Mouse (Mus musculus): Measurements from ENCODE around the gene Cmss1. TPM values are rescaled to one million over a fixed set of nuclear protein-coding genes. Genes with fewer than 3 reads are reported as not detected.

Gene Cmss1
- polyA plus RNA-seq, 1 experiment, result 6.5 TPM

DNA sequence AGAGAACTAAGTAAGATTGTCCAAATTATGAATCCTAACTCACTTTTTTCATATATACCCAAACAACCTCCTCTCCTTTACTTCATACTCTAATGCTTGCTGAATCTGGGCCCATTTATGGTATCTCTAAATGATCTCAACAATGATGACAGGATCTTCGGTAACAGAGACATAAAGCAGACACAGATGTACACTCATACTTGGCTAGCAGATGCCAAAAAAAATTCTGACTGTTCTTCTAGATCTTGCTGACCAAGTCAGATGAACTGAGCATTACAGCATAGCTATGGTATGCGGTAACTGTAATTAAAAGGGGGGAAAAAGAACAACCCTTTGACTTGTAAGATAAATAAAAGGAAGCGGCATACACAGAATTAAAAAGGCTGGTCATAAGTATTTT is 43.2 kb downstream of the Cmss1 start:
- Histone ChIP-seq H3K4me1 (ENCODE audit: control insufficient read depth, insufficient read depth, low read length) (peaks cover 8% of the 10 kb centered on the region; the same call in 1 of the 2 replicates), H3K27ac (ENCODE audit: insufficient read depth, low read depth, low read length) (no peak overlapping the region), H3K4me3 (ENCODE audit: insufficient read depth, low read length) (no peak overlapping the region)
- TF ChIP-seq CTCF (IDR thresholded peaks at IDR 0.05; ENCODE audit: low read depth, low read length), result no peak
- TF ChIP-seq POLR2A (IDR thresholded peaks at IDR 0.05; ENCODE audit: borderline replicate concordance, low read depth, low read length), result no peak

DNA sequence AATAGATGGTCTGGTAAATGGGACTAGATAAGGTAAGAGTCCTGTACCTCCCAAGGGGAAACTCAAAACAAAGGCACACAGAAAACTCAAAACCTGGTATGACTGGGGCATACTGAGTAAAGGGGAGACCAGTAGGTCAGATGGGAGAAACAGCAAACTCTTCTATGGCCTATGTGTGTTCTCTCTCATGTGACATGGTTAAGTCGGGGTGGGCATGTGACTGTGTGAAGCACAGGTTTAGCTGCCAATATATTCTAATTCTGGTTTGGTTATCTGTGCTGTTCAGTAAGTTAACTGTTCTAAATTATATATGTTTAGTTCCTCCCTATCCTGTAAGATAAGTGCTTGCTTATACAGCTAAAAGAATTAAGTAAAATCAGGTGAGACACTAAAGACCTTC is 46.5 kb downstream of the Cmss1 start:
- TF ChIP-seq POLR2A (IDR thresholded peaks at IDR 0.05; ENCODE audit: borderline replicate concordance, low read depth, low read length) (no peak), CTCF (IDR thresholded peaks at IDR 0.05; ENCODE audit: low read depth, low read length) (no peak)
- Histone ChIP-seq H3K4me3 (ENCODE audit: insufficient read depth, low read length) (no peak overlapping the region), H3K27ac (ENCODE audit: insufficient read depth, low read depth, low read length) (no peak overlapping the region), H3K4me1 (ENCODE audit: control insufficient read depth, insufficient read depth, low read length) (peaks cover 23% of the 10 kb centered on the region)

DNA sequence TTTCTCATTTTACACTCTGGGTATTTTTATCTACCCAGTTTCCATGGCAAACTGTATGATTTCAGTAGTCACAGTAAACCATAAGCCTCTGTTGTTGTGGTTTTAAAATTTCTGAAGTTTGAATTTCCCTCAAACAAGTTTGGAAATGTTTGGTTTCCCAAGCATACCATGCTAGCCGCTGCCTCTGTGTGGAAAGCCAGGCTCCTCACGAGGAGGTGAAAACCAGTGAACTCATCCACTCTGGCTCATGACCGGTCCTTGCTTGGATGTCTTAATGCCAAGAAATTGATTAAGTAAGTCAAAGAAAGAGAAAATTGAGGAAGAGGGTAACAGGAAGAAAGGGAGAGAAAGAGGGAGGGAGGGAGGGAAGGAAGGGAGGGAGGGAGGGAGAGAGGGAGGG is 48.4 kb downstream of the Cmss1 start:
- Histone ChIP-seq H3K4me3 (ENCODE audit: insufficient read depth, low read length) (no peak overlapping the region), H3K27ac (ENCODE audit: insufficient read depth, low read depth, low read length) (no peak overlapping the region), H3K4me1 (ENCODE audit: control insufficient read depth, insufficient read depth, low read length) (peaks cover 19% of the 10 kb centered on the region)
- TF ChIP-seq CTCF (IDR thresholded peaks at IDR 0.05; ENCODE audit: low read depth, low read length), result no peak
- no peak for TF ChIP-seq POLR2A (IDR thresholded peaks at IDR 0.05; ENCODE audit: borderline replicate concordance, low read depth, low read length)

DNA sequence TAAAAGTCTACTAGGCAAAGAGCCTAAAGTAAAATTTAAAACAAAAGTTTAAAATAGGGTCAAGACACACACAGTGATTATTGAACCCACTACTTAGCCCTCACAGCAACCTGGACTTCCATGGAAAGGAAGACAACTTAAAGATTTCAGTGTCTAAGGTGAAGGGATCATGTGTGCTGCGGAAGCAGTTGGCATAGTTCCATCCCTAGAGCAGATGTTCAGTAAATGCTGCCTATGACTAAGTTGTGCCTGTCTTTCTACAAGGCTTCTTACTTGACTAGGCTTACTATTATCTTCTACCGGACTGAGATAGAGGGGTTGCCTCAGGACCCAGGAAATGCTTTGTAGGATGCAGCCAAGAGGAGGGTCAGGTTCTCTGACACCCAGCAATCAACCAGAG is 50.4 kb downstream of the Cmss1 start:
- TF ChIP-seq POLR2A (IDR thresholded peaks at IDR 0.05; ENCODE audit: borderline replicate concordance, low read depth, low read length), result no peak
- no peak for TF ChIP-seq CTCF (IDR thresholded peaks at IDR 0.05; ENCODE audit: low read depth, low read length)
- H3K4me3 ChIP-seq (ENCODE audit: insufficient read depth, low read length), result no peak overlapping the region
- H3K27ac ChIP-seq (ENCODE audit: insufficient read depth, low read depth, low read length), result no peak overlapping the region
- H3K4me1 ChIP-seq (ENCODE audit: control insufficient read depth, insufficient read depth, low read length), result peaks cover 25% of the 10 kb centered on the region

DNA sequence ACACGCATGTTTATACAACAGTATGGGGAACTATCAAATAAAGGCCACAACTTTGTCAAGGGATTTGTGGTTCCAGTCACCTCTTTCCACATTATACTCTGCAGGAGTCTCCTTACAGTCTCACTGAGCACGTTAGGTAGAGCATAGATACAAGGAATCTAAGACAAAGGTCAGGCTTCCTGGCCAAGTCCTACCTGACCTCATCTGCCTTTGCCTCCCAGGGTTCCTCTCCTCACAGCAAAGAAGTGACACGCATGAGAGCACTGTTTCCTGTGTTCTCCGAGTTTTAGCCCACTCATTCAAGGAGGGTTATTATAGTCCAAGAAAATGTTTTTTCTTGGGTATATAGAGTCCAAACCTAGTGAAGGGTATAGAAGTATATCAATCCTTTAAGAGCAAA is 51.0 kb downstream of the Cmss1 start:
- Histone ChIP-seq H3K4me1 (ENCODE audit: control insufficient read depth, insufficient read depth, low read length) (peaks cover 25% of the 10 kb centered on the region), H3K4me3 (ENCODE audit: insufficient read depth, low read length) (no peak overlapping the region), H3K27ac (ENCODE audit: insufficient read depth, low read depth, low read length) (no peak overlapping the region)
- TF ChIP-seq CTCF (IDR thresholded peaks at IDR 0.05; ENCODE audit: low read depth, low read length), result no peak
- TF ChIP-seq POLR2A (IDR thresholded peaks at IDR 0.05; ENCODE audit: borderline replicate concordance, low read depth, low read length), result no peak

DNA sequence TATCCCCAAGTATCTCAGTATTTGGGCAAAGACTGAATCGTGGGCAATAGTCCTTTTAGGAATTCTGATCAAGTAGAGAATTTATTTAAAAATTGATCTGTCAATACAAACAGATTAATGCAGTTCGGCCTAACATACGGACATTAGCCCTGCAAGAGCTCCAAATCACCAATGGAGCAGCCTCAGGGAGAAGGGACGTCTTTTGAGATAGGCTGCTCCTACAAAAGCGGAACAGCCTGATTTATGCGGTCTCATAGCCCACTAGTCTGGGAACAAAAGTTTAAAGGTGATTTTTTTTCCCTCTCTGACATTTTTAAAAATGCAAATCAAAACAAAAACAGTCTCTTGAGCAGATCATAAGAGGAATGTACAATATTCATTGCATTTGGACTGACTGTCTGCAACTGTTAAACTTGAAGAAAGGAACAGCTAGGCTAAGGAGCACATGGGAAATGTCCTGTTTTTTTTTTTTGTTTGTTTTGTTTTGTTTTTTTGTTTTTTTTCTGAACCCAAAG is 51.7 kb downstream of the Cmss1 start:
- Histone ChIP-seq H3K4me1 (ENCODE audit: control insufficient read depth, insufficient read depth, low read length) (peaks cover 25% of the 10 kb centered on the region), H3K4me3 (ENCODE audit: insufficient read depth, low read length) (no peak overlapping the region), H3K27ac (ENCODE audit: insufficient read depth, low read depth, low read length) (no peak overlapping the region)
- TF ChIP-seq CTCF (IDR thresholded peaks at IDR 0.05; ENCODE audit: low read depth, low read length) (no peak), POLR2A (IDR thresholded peaks at IDR 0.05; ENCODE audit: borderline replicate concordance, low read depth, low read length) (no peak)

DNA sequence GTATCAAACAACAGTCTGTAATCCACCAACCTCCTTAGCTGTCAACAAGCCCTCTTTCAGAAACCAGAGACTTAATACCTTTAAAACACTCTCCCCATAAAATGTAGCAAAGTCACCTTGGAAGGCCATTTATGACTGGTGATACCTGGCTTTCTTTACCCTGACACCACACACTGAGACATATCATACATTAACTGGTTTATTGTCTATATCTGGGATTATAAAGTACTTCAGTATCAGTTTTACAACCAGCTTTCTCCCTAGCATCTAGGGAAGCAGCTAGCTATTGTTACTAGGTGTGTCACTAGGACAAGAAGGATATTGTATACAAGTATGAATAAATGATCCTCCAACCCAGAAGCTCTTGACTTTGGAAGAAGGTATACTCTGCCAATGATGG is 53.4 kb downstream of the Cmss1 start:
- H3K4me3 ChIP-seq (ENCODE audit: insufficient read depth, low read length), result no peak overlapping the region
- H3K4me1 ChIP-seq (ENCODE audit: control insufficient read depth, insufficient read depth, low read length), result peaks cover 22% of the 10 kb centered on the region
- no peak overlapping the region for H3K27ac ChIP-seq (ENCODE audit: insufficient read depth, low read depth, low read length)
- TF ChIP-seq CTCF (IDR thresholded peaks at IDR 0.05; ENCODE audit: low read depth, low read length) (no peak), POLR2A (IDR thresholded peaks at IDR 0.05; ENCODE audit: borderline replicate concordance, low read depth, low read length) (no peak)

DNA sequence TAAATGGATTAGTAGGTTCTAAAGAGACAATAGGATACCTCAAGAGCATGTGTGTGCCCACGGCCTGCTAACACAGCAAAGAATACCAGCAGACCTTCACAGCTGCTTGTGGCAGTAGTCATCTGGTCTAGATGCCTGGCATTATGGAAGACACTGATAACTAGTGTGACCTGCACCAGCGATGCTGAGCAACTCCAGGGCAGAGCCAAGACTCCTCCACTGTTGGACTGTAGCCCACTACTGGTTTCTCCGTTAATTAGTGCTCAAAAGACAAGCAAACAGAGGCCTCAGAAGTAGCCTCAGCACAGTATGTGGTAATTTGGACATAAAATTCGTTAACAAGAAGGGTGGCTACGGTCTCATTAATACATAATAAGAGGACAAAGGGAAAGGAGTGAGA is 54.0 kb downstream of the Cmss1 start:
- TF ChIP-seq POLR2A (IDR thresholded peaks at IDR 0.05; ENCODE audit: borderline replicate concordance, low read depth, low read length) (no peak), CTCF (IDR thresholded peaks at IDR 0.05; ENCODE audit: low read depth, low read length) (no peak)
- H3K4me3 ChIP-seq (ENCODE audit: insufficient read depth, low read length), result no peak overlapping the region
- H3K27ac ChIP-seq (ENCODE audit: insufficient read depth, low read depth, low read length), result no peak overlapping the region
- peaks cover 23% of the 10 kb centered on the region for H3K4me1 ChIP-seq (ENCODE audit: control insufficient read depth, insufficient read depth, low read length)

DNA sequence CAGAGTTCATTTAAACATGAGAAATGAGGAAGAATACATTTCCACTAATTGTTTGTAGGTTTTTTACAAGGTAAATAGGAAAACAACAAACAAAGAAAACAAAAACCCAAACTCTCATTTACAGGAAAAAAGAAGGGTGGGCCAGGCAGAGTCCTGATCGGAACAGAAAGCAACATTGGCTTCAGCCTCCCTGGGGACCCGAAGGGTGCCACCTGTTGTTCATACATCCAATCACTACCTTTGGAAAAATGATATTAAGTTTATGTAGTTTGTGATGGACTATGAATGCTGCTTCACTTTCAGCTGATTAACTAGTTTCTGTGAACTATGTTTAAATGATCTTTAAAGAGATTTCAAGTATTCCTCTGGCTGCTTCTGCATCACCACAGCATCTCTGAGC is 55.0 kb downstream of the Cmss1 start:
- peaks cover 27% of the 10 kb centered on the region for H3K4me1 ChIP-seq (ENCODE audit: control insufficient read depth, insufficient read depth, low read length)
- no peak overlapping the region for H3K4me3 ChIP-seq (ENCODE audit: insufficient read depth, low read length)
- no peak for TF ChIP-seq POLR2A (IDR thresholded peaks at IDR 0.05; ENCODE audit: borderline replicate concordance, low read depth, low read length)
- no peak for TF ChIP-seq CTCF (IDR thresholded peaks at IDR 0.05; ENCODE audit: low read depth, low read length)
- no peak overlapping the region for H3K27ac ChIP-seq (ENCODE audit: insufficient read depth, low read depth, low read length)

DNA sequence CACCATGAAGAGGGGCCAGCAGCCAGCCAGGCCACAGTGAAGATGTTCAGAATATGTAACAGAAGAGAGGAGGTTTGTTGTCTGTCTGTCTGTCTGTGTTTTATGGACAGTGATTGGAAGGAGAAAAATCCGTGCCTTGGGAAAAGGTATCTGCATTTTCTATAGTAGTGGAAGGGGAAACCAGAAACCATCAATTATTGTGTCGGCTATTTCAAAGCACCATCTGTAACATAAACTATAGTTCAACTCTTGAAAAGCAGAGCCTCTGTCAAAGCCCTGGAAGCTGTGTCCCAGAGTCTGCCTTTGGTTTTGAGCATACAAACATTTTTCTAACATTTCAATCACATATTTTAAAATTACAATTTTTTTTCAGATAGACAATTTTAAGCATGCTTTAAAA is 55.8 kb downstream of the Cmss1 start:
- Histone ChIP-seq H3K27ac (ENCODE audit: insufficient read depth, low read depth, low read length) (peak overlapping the region; percentile 3; the same call in 1 of the 2 replicates), H3K4me1 (ENCODE audit: control insufficient read depth, insufficient read depth, low read length) (peaks cover 27% of the 10 kb centered on the region), H3K4me3 (ENCODE audit: insufficient read depth, low read length) (peak overlapping the region; percentile 12)
- no peak for TF ChIP-seq CTCF (IDR thresholded peaks at IDR 0.05; ENCODE audit: low read depth, low read length)
- TF ChIP-seq POLR2A (IDR thresholded peaks at IDR 0.05; ENCODE audit: borderline replicate concordance, low read depth, low read length), result no peak

DNA sequence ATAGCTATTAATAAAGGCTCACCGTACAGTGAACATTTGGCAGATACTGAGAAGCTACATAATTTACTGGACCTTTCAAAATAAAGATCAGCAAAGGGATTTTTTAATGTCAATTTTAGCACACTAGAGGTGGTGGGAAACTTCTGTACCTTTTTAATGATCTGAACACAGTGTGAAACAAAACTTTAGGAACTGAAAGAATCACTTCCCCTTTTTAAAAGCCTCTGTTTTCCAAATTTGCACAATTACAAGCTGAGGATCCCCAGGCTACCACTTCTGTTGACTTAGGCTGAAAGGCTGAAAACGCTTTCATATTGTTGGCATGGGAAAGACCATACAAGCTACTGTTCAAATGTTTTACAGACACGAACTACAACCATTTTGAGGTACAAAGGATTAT is 56.6 kb downstream of the Cmss1 start:
- no peak for TF ChIP-seq POLR2A (IDR thresholded peaks at IDR 0.05; ENCODE audit: borderline replicate concordance, low read depth, low read length)
- no peak for TF ChIP-seq CTCF (IDR thresholded peaks at IDR 0.05; ENCODE audit: low read depth, low read length)
- H3K4me1 ChIP-seq (ENCODE audit: control insufficient read depth, insufficient read depth, low read length), result peaks cover 29% of the 10 kb centered on the region
- H3K4me3 ChIP-seq (ENCODE audit: insufficient read depth, low read length), result no peak overlapping the region
- 0 out of 2 replicates have a peak overlapping the region, but pooled peaks have one; percentile 6 for H3K27ac ChIP-seq (ENCODE audit: insufficient read depth, low read depth, low read length)

All from bone marrow macrophage, adult 2 months (primary cell).